Mouse (Mus musculus) heart, adult 2 months (tissue): ENCODE measurements around the gene Senp6. TPM values are rescaled to one million over a fixed set of nuclear protein-coding genes. Genes with fewer than 3 reads are reported as not detected.
"Not testable (repeated sequence)": the region's sequence is repeated elsewhere in the genome, so short reads cannot be mapped to it uniquely, and the experiment has no call there.

Experiments
- DNase-seq, 2 experiments: peaks; one replicate each; pipeline ENCODE4 v3.0.0; 2021
- H3K27ac ChIP-seq: fragments of 200-600 bp; 2 replicates; pipeline ENCODE4 v1.8.1; 2022
- H3K27me3 ChIP-seq: fragments of 200-500 bp; 2 replicates; pipeline ENCODE4 v1.6.1; 2012; ENCODE audit warnings: mild to moderate bottlenecking, low read length, inconsistent platforms, mixed read lengths; ENCODE audit not compliant: control insufficient read depth, insufficient read depth
- H3K36me3 ChIP-seq: fragments of 200-500 bp; 2 replicates; pipeline ENCODE4 v1.6.1; 2012; ENCODE audit warnings: low read length, inconsistent platforms; ENCODE audit not compliant: control insufficient read depth, insufficient read depth
- H3K4me1 ChIP-seq: fragments of 200-500 bp; 2 replicates; pipeline ENCODE4 v1.6.1; 2011; ENCODE audit warnings: low read length; ENCODE audit not compliant: control insufficient read depth, insufficient read depth
- H3K4me3 ChIP-seq: fragments of 200-600 bp; 2 replicates; pipeline ENCODE4 v1.8.1; 2022
- H3K79me2 ChIP-seq: fragments of 200-500 bp; replicated peaks from 2 replicates; pipeline ENCODE4 v1.6.1; 2012; ENCODE audit warnings: mild to moderate bottlenecking, inconsistent platforms, low read length, moderate library complexity, mixed read lengths; ENCODE audit not compliant: control insufficient read depth, insufficient read depth
- H3K9ac ChIP-seq: fragments of 200-500 bp; 2 replicates; pipeline ENCODE4 v1.6.1; 2012; ENCODE audit warnings: low read depth, mild to moderate bottlenecking, control low read depth, inconsistent platforms, low read length, mixed read lengths
- CTCF ChIP-seq: fragments of 200-600 bp; IDR thresholded peaks from 2 replicates; pipeline ENCODE4 v1.8.1; 2022; ENCODE audit warnings: antibody characterized with exemption, mild to moderate bottlenecking, moderate library complexity
- EP300 ChIP-seq: fragments of 200-500 bp; IDR thresholded peaks from 2 replicates; pipeline ENCODE4 v1.6.1; 2011; ENCODE audit warnings: low read depth, low read length, control low read depth; ENCODE audit not compliant: insufficient read depth
- POLR2A ChIP-seq: fragments of 200-500 bp; IDR thresholded peaks from 2 replicates; pipeline ENCODE4 v1.6.1; 2011; ENCODE audit warnings: mild to moderate bottlenecking, low read depth, low read length, control low read depth; ENCODE audit not compliant: insufficient read depth
- WGBS: fragments of 180-500 bp; shearing (Covaris S2); methylation state at CpG from one replicate; pipeline ENCODE4 v1.1.7; 2018; 5-methylcytosine and 5-hydroxymethylcytosine counted together
- intact Hi-C: fragments of 180-260 bp; cut with DNase I; formaldehyde crosslinking; loops from one replicate; pipeline ENCODE4 v1.15.1; 2025
- polyA plus RNA-seq: library from polyadenylated mRNA; depleted of rRNA; stranded (reverse); fragments of >200 nt; gene quantifications from 2 replicates; pipeline ENCODE4 v1.2.3, GENCODE M21; 2012
- total RNA-seq, 2 experiments: library from RNA; stranded (reverse); gene quantifications; 2 replicates each; pipeline ENCODE4 v1.2.3; 2021

Senp6 gene
- total and polyA plus RNA-seq, 3 experiments: 9.6 to 72.7 (median 62.5) TPM

DNA sequence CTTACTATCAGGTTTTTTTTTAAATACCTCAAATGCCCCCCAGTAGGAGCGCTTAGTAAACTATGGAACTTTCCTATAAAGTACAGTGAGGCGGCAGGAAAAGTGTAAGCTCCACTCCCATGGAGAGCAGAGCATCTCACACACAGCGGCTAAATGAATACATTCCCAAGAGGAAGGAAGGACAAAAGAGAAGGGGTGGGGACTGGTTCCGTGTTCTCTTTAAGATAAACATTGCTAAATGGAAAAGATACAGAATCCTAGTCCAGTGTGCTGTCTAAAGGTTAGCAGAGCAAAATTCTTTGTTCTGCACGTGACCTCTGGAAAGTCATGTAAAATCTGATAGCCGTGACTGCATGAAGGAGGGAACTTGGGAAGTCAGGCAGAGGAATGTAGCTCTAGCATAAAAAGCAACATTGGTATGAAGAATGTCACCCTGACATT, 40.1 kb upstream of the Senp6 start:
- Histone ChIP-seq H3K27ac (no peak overlapping the region), H3K9ac (no peak overlapping the region), H3K27me3 (no peaks in the 10 kb centered on the region), H3K36me3 (no peaks in the 10 kb centered on the region), H3K79me2 (no peaks in the 10 kb centered on the region), H3K4me3 (no peak overlapping the region), H3K4me1 (peaks cover 3% of the 10 kb centered on the region)
- no peak for DNase-seq
- TF ChIP-seq EP300 (no peak), POLR2A (no peak), CTCF (no peak)
- 34% methylated on average over 6 of the region's 6 CpGs for WGBS
- intact Hi-C loops: loop anchor here (10.0 kb wide), 1 partner anchor 1252 kb away; no protein-coding TSS in a partner anchor

DNA sequence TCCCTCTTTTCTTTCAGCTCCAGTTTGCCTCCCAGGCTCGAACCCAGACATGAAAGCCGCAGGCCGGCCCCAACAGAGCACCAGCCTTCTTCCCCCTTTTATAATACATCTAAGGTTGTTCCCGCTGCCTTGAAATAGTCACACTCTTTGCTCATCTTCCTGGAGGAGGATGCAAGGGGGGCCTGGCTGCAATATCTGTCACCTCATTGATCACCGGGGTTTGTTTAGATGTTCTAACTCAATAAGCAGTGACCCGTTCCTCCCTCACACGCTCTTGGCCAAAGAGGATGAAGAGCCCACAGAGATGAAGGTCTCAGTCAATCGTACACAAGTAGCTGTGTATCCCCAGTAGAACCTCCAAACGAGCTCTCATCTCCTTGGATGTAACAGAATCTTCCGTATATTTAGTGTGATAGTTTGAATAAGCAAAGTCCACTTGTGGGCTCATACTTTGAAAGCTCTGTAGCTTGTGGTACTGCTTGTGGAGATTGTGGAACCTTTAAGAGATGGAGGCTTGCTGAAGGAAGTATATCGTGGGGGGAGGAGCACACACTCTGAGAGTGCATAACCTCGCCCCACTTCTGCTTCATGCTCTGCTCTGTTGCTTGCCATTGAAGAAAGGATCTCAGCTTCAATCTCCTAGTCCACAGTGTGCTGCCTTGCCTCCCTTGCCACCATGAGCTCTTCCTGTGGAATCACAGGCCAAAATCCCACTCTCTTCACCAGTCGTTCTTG, 29.3 kb upstream of the Senp6 start:
- intact Hi-C loops: no loop called here
- 85% methylated on average over 13 of the region's 13 CpGs for WGBS
- DNase-seq: no peak

DNA sequence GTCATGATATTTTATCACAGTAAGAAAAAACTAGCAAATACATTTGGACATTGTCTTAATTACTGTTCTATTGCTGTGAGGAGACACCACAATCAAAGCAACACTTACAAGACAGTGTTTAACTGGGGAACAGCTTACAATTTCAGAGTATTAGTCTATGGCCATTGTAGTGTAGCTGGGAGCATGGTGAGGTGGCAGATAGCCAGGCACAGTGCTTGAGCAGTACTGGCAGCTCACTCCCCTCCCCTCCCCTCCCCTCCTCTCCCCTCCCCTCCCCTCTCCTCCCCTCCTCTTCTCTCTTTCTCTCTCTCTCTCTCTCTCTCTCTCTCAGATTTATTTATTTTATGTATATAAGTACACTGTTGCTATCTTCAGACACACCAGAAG, 28.7 kb upstream of the Senp6 start:
- no peaks in the 10 kb centered on the region; the same call in 1 of the 2 replicates for H3K79me2 ChIP-seq
- H3K36me3 ChIP-seq: no peaks in the 10 kb centered on the region
- intact Hi-C loops: no loop called here
- no peaks in the 10 kb centered on the region for H3K4me1 ChIP-seq
- no peaks in the 10 kb centered on the region for H3K27me3 ChIP-seq
- no peak overlapping the region for H3K27ac ChIP-seq
- TF ChIP-seq CTCF (no peak), POLR2A (no peak), EP300 (no peak)
- DNase-seq: no peak
- no peak overlapping the region for H3K9ac ChIP-seq
- no peak overlapping the region for H3K4me3 ChIP-seq

More for the DNA sequence above, 29.3 kb upstream of the Senp6 start:
- Histone ChIP-seq H3K36me3 (no peaks in the 10 kb centered on the region), H3K27me3 (no peaks in the 10 kb centered on the region), H3K27ac (no peak overlapping the region), H3K9ac (no peak overlapping the region), H3K4me1 (no peaks in the 10 kb centered on the region), H3K79me2 (no peaks in the 10 kb centered on the region; the same call in 1 of the 2 replicates), H3K4me3 (no peak overlapping the region)
- TF ChIP-seq EP300: no peak
- no peak for TF ChIP-seq CTCF
- TF ChIP-seq POLR2A: no peak

DNA sequence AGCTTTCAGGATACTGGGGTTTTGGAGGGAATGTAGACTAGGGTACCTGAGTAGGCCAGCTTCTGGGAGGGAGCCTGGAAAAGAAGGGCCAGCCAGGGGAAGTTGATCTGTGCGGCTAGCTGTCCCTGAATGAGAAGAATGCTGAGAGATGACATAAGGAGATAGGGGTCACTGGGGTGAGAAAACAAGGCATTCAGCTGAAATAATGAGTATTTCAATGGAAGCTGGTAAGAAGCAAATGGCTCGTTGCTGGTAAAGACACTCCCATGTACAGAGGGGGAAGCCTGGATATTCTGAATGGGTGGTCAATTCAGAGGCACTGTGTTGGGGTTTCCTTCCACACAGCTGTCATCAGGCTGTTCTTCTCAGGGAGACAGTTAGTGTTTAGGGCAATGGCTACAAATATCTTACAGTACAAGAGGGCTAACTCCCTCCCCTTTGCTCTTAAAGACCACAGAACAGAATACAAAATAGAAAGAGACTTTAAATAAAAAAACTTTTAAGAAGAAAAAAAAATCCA, 27.3 kb upstream of the Senp6 start:
- Histone ChIP-seq H3K9ac (no peak overlapping the region), H3K4me1 (no peaks in the 10 kb centered on the region), H3K4me3 (no peak overlapping the region), H3K79me2 (no peaks in the 10 kb centered on the region; the same call in 1 of the 2 replicates), H3K27ac (no peak overlapping the region), H3K36me3 (no peaks in the 10 kb centered on the region), H3K27me3 (no peaks in the 10 kb centered on the region)
- DNase-seq: no peak
- no peak for TF ChIP-seq CTCF
- TF ChIP-seq POLR2A: no peak
- TF ChIP-seq EP300: no peak
- WGBS: 34% methylated on average over 2 of the region's 2 CpGs
- intact Hi-C loops: no loop called here

DNA sequence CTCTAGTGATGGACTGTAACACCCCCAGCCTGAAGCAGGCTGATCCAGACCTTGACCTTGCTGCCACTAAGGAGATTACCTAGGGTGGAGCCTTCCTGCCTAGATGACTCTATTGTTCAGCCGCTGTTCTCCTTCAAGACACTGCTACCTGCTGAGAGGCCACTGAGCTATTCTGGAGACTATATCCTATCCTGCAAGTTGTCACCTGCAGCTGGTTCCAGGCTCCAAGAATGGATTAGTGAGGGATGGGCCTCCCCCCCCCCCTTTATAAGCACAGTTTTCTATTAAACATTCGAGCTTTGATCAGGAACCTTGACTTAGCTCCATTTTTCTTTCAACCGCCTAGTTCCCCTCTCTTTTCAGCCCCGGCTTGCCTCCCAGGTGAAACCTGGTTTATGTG, 22.4 kb upstream of the Senp6 start:
- DNase-seq, H3K9ac ChIP-seq, H3K4me3 ChIP-seq, H3K79me2 ChIP-seq, H3K27ac ChIP-seq, H3K36me3 ChIP-seq, H3K27me3 ChIP-seq, H3K4me1 ChIP-seq, intact Hi-C loops: not testable (repeated sequence)
- WGBS: 68% methylated on average over 4 of the region's 4 CpGs

DNA sequence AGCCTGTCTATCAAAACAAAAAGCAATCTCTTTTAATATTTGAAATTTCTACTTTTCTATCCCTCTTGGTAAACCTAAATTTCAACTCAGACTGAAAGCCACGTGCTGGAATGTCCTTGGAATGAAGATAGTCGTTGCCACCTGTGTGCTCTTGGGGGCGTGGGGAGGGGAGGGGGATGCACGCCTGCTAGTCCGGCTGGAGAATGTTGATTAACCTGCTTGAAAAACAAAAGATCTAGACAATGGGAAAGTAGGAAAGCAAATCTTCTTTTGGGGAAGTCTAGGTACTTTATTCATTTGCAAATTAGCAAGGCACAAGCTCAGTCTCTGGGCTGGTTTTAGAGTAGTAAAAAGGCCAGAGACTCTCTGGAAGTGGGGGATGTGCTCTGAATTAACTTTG, 17.4 kb upstream of the Senp6 start:
- H3K4me1 ChIP-seq, H3K36me3 ChIP-seq, DNase-seq, H3K27ac ChIP-seq, H3K4me3 ChIP-seq, H3K27me3 ChIP-seq, intact Hi-C loops, H3K9ac ChIP-seq, H3K79me2 ChIP-seq: not testable (repeated sequence)
- WGBS: 65% methylated on average over 5 of the region's 5 CpGs
